ENCODE assay signal across 9 mouse cellular contexts in the genomic region with DNA sequence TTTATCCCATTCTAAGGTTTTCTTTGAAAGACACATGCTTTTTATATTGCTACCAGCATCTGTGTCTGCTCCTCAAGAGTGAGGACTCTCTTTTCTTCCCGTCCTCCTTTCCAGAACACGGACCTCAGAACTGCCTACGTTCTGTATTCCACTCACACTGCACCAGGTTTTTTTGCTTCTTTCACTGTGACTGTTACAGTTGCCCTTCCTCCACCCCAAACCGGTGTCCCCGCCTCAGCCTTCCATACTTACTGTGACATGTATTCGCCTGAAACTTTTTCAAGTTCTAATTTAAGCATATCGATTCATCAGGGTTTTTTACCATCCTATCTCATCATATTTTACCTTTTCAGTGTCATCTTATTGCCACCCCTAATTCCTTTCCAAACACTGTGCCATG. TPM values are rescaled to one million over a fixed set of nuclear protein-coding genes. Genes with fewer than 3 reads are reported as not detected.
DNase-seq lines count a peak whose midpoint lies in the region; ATAC-seq and TF ChIP-seq lines count a peak whose summit lies in the region.
"Had no signal": no experiment of that assay in that cellular context is flagged by ENCODE, and none has a peak within 500 bp of the region (broad histone marks: within the 10 kb centered on the region; RNA-seq: fewer than 3 reads in every experiment).

No protein-coding gene starts in this region.

- H3K9me3 ChIP-seq in E14TG2a.4 (ENCODE audit: low read length): no peaks in the 10 kb centered on the region
- no peaks in the 10 kb centered on the region for H3K9me3 ChIP-seq in heart, embryonic 16.5 days (replicated peaks; ENCODE audit: control insufficient read depth, low read length)
- no peaks in the 10 kb centered on the region for H3K9me3 ChIP-seq in midbrain, embryonic 12.5 days

- peak overlapping the region; percentile 94 for H3K27ac ChIP-seq in cortical plate, adult 2 months (ENCODE audit: insufficient read depth, low read length)
- H3K27ac ChIP-seq in heart, embryonic 16.5 days (ENCODE audit: low read length): peak overlapping the region; percentile 90
- 0 out of 2 replicates have a peak overlapping the region, but pooled peaks have one; percentile 94 for H3K27ac ChIP-seq in midbrain, embryonic 12.5 days (replicated peaks)

- ATAC-seq in heart, embryonic 16.5 days (replicated peaks; ENCODE audit: extremely low read depth, insufficient read depth, low FRiP score): no peak
- no peak for ATAC-seq in midbrain, embryonic 12.5 days (ENCODE audit: low FRiP score, low read depth)

- H3K4me1 ChIP-seq in E14TG2a.4 (replicated peaks; ENCODE audit: low read depth, low read length): peaks cover 38% of the 10 kb centered on the region
- peaks cover 6% of the 10 kb centered on the region for H3K4me1 ChIP-seq in cortical plate, adult 2 months (ENCODE audit: control insufficient read depth, insufficient read depth, low read length)
- peaks cover 29% of the 10 kb centered on the region for H3K4me1 ChIP-seq in heart, embryonic 16.5 days (ENCODE audit: control insufficient read depth, insufficient read depth, low read length)
- peaks cover 33% of the 10 kb centered on the region for H3K4me1 ChIP-seq in midbrain, embryonic 12.5 days

- H3K9ac ChIP-seq in heart, embryonic 16.5 days (ENCODE audit: low read length): peak overlapping the region; percentile 96
- peak overlapping the region; percentile 83 for H3K9ac ChIP-seq in midbrain, embryonic 12.5 days (replicated peaks)

- TF ChIP-seq CTCF in E14TG2a.4 (conservative IDR thresholded peaks at IDR 0.05; ENCODE audit: low read length): no peak
- no peak for TF ChIP-seq CTCF in cortical plate, adult 2 months (IDR thresholded peaks at IDR 0.05; ENCODE audit: extremely low read depth, insufficient read depth, low read length)

- no peak for TF ChIP-seq POLR2A in cortical plate, adult 2 months (IDR thresholded peaks at IDR 0.05; ENCODE audit: extremely low read depth, insufficient read depth, low read length)

- H3K4me3 ChIP-seq in E14TG2a.4 (replicated peaks; ENCODE audit: low read length): peak overlapping the region; percentile 100
- peak overlapping the region; percentile 83 for H3K4me3 ChIP-seq in cortical plate, adult 2 months (ENCODE audit: insufficient read depth, low read length)
- peak overlapping the region; percentile 90 for H3K4me3 ChIP-seq in heart, embryonic 16.5 days (ENCODE audit: low read length)
- H3K4me3 ChIP-seq in midbrain, embryonic 12.5 days: peak overlapping the region; percentile 92

- WGBS in heart, embryonic 16.5 days: 3% methylated on average over 7 of the region's 7 CpGs
- WGBS in midbrain, embryonic 12.5 days: 23% methylated on average over 7 of the region's 7 CpGs

- no peaks in the 10 kb centered on the region for H3K27me3 ChIP-seq in E14TG2a.4 (ENCODE audit: insufficient read depth, low read length)
- H3K27me3 ChIP-seq in heart, embryonic 16.5 days (ENCODE audit: control insufficient read depth, insufficient read depth, low read length): no peaks in the 10 kb centered on the region
- no peaks in the 10 kb centered on the region for H3K27me3 ChIP-seq in midbrain, embryonic 12.5 days
- H3K27me3 ChIP-seq: Patski had no signal

- peak; percentile 16 for DNase-seq in cerebellum, adult 11-12 months
- DNase-seq in cerebellum, postnatal 4 days (ENCODE audit: low spot score in 2 of 2): no peak
- peak; percentile 19 to 38 for DNase-seq in left cerebral cortex, postnatal 36 days (ENCODE audit: low spot score in 2 of 2)
- DNase-seq in thymus, postnatal 25 days: peak; percentile 32

- peak overlapping the region; percentile 65 for H3K4me2 ChIP-seq in heart, embryonic 16.5 days (ENCODE audit: low read depth, low read length)
- peak overlapping the region; percentile 74 for H3K4me2 ChIP-seq in midbrain, embryonic 12.5 days (replicated peaks)

- peaks cover 18% of the 10 kb centered on the region; the same call in 1 of the 2 replicates for H3K36me3 ChIP-seq in E14TG2a.4 (ENCODE audit: insufficient read depth, low read length)
- no peaks in the 10 kb centered on the region for H3K36me3 ChIP-seq in heart, embryonic 16.5 days (ENCODE audit: control insufficient read depth, insufficient read depth)
- 0 out of 2 replicates have a peak, but pooled peaks cover 4% of the 10 kb centered on the region for H3K36me3 ChIP-seq in midbrain, embryonic 12.5 days

- intact Hi-C loops in left cerebral cortex, postnatal 36 days (cut with DNase I): loop anchor here (10.0 kb wide), 1 partner anchor 164 kb away; no protein-coding TSS in a partner anchor

RNA-seq across cellular contexts. Expression of gene Ints13, which starts 1.0 kb away (rescaled TPM):
- polyA plus RNA-seq in cortical plate, adult 2 months (2012; rRNA removed): 79.8 and 89.3 TPM in 2 replicates
- 51.0 and 59.1 TPM in 2 replicates for polyA plus RNA-seq in heart, embryonic 16.5 days (2015; fragmentation: Nextera tagmentation; extraction: Ambion mirVana)
- 10 to 100 TPM; 26.8 to 43.6 TPM for total RNA-seq in left cerebral cortex, postnatal 36 days (2021)
- 90.1 and 95.9 TPM in 2 replicates for polyA plus RNA-seq in midbrain, embryonic 12.5 days (2016; fragmentation: Nextera tagmentation; extraction: Ambion mirVana)

RNA-seq across cellular contexts. Expression of gene Fgfr1op2, which starts 1.6 kb away (rescaled TPM):
- polyA plus RNA-seq in cortical plate, adult 2 months (2012; rRNA removed): 90.7 and 94.1 TPM in 2 replicates
- 89.3 and 104 TPM in 2 replicates for polyA plus RNA-seq in heart, embryonic 16.5 days (2015; fragmentation: Nextera tagmentation; extraction: Ambion mirVana)
- 100 to 1,000 TPM in 1 of 2 experiments, 10 to 100 TPM in 1; 98.7 to 113 TPM for total RNA-seq in left cerebral cortex, postnatal 36 days (2021)
- polyA plus RNA-seq in midbrain, embryonic 12.5 days (2016; fragmentation: Nextera tagmentation; extraction: Ambion mirVana): 65.6 and 68.2 TPM in 2 replicates

Comparison
In these comparisons a context has a peak if more than half of its experiments do, and no peak if none do; other contexts are left out.
1. DNase-seq: peak in cerebellum, adult 11-12 months (single experiment), left cerebral cortex, postnatal 36 days (2 of 2) and thymus, postnatal 25 days (single experiment); none in cerebellum, postnatal 4 days (0 of 2).
2. Peak in every context shown above with its lines, with median percentiles within 50 percentile points of each other: H3K4me3 ChIP-seq and H3K27ac ChIP-seq.